Mouse (Mus musculus) small intestine, adult 2 months (tissue): ENCODE measurements around the gene Rassf1.

Source experiments
- CTCF ChIP-seq: fragments of 200-500 bp; IDR thresholded peaks from 2 replicates; pipeline ENCODE4 v1.5.1; 2012; ENCODE audit warnings: low read depth, mild to moderate bottlenecking, control low read depth, inconsistent platforms, low read length, moderate library complexity, mixed read lengths; ENCODE audit not compliant: insufficient replicate concordance, insufficient read length; ENCODE audit errors: extremely low read depth
- POLR2A ChIP-seq: fragments of 200-500 bp; IDR thresholded peaks from 2 replicates; pipeline ENCODE4 v1.6.1; 2012; ENCODE audit warnings: low read depth, mild to moderate bottlenecking, control low read depth, inconsistent platforms, low read length, moderate library complexity

GRCm38 (mm10) chr9:107568331-107569261 is 17.2 kb downstream of the Rassf1 start:
- TF ChIP-seq CTCF (no peak), POLR2A (no peak; the same call in 1 of the 2 replicates)
